Mouse (Mus musculus) hindbrain, embryonic 15.5 days (tissue): ENCODE measurements around the gene Fam104a. TPM values are rescaled to one million over a fixed set of nuclear protein-coding genes. Genes with fewer than 3 reads are reported as not detected.

Experiments used
- ATAC-seq: fragments of 200-750 bp; cut with Nextera tagmentation; 2 replicates; pipeline ENCODE4 v1.8.0; 2017; ENCODE audit warnings: low read depth, moderate number of reproducible peaks, moderate TSS enrichment; ENCODE audit not compliant: low FRiP score
- H3K27ac ChIP-seq: fragments of 300-500 bp; sonication (generic); replicated peaks from 2 replicates; pipeline ENCODE4 v1.5.1; 2015; ENCODE audit warnings: mild to moderate bottlenecking, inconsistent platforms
- H3K27me3 ChIP-seq: fragments of 300-500 bp; sonication (generic); 2 replicates; pipeline ENCODE4 v1.6.1; 2015; ENCODE audit warnings: control low read depth, inconsistent platforms
- H3K36me3 ChIP-seq: fragments of 300-500 bp; sonication (generic); 2 replicates; pipeline ENCODE4 v1.6.1; 2015; ENCODE audit warnings: control low read depth, inconsistent platforms
- H3K4me1 ChIP-seq: fragments of 300-500 bp; sonication (generic); replicated peaks from 2 replicates; pipeline ENCODE4 v1.6.1; 2015; ENCODE audit warnings: control low read depth, inconsistent platforms
- H3K4me2 ChIP-seq: fragments of 300-500 bp; sonication (generic); 2 replicates; pipeline ENCODE4 v1.6.1; 2015; ENCODE audit warnings: moderate library complexity, mild to moderate bottlenecking, inconsistent platforms
- H3K4me3 ChIP-seq: fragments of 300-500 bp; sonication (generic); 2 replicates; pipeline ENCODE4 v1.5.1; 2015; ENCODE audit warnings: mild to moderate bottlenecking, inconsistent platforms
- H3K9ac ChIP-seq: fragments of 300-500 bp; sonication (generic); 2 replicates; pipeline ENCODE4 v1.6.1; 2015; ENCODE audit warnings: inconsistent platforms
- H3K9me3 ChIP-seq: fragments of 300-500 bp; sonication (generic); 2 replicates; pipeline ENCODE4 v1.6.1; 2016; ENCODE audit warnings: control low read depth, inconsistent platforms
- WGBS: fragments of 180-500 bp; shearing (Covaris S2); methylation state at CpG from one replicate; pipeline ENCODE4 v1.1.7; 2015; 5-methylcytosine and 5-hydroxymethylcytosine counted together
- polyA plus RNA-seq: library from polyadenylated mRNA; unstranded; fragments of >200 nt; fragmentation: Nextera tagmentation; extraction: Ambion mirVana; gene quantifications from 2 replicates; pipeline ENCODE4 v1.2.1, GENCODE M21; 2015

The Fam104a gene
- polyA plus RNA-seq, 1 experiment from 2014 or later, result 43.8 TPM

- ATAC-seq, result no peak
- Histone ChIP-seq H3K4me2 (peak overlapping the region; percentile 66; the same call in 1 of the 2 replicates), H3K9me3 (no peaks in the 10 kb centered on the region), H3K36me3 (peaks cover 13% of the 10 kb centered on the region), H3K9ac (no peak overlapping the region), H3K4me1 (peaks cover 35% of the 10 kb centered on the region), H3K4me3 (no peak overlapping the region), H3K27ac (no peak overlapping the region), H3K27me3 (no peaks in the 10 kb centered on the region)
- 4% methylated on average over 15 of the region's 15 CpGs for WGBS
Measured at GRCm38 (mm10) chr11:113648152-113648551, 35.8 kb downstream of the Fam104a start.

DNA sequence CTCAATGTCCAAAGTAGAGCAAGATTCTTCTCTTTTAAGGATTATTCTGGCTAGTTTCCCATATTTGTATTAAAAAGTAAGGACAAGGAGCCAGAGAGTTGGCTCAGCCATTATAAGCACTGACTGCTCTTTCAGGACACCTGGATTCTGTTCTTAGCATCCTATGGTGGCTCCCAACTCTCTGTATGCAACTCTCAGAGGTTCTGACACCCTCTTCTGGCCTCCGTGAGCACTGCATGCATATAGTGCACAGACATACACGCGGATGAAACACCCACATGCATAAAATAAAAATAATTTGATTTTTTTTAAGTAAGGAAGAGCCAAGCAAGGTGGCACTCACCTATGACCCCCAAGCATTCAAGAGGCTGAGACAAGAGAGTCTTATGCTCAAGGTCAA is 38.8 kb downstream of the Fam104a start:
- Histone ChIP-seq H3K27ac (no peak overlapping the region), H3K9ac (no peak overlapping the region), H3K4me1 (peaks cover 16% of the 10 kb centered on the region), H3K9me3 (no peaks in the 10 kb centered on the region), H3K36me3 (no peaks in the 10 kb centered on the region), H3K27me3 (no peaks in the 10 kb centered on the region), H3K4me2 (no peak overlapping the region), H3K4me3 (no peak overlapping the region)
- ATAC-seq, result no peak
- WGBS, result 91% methylated on average over 3 of the region's 3 CpGs

DNA sequence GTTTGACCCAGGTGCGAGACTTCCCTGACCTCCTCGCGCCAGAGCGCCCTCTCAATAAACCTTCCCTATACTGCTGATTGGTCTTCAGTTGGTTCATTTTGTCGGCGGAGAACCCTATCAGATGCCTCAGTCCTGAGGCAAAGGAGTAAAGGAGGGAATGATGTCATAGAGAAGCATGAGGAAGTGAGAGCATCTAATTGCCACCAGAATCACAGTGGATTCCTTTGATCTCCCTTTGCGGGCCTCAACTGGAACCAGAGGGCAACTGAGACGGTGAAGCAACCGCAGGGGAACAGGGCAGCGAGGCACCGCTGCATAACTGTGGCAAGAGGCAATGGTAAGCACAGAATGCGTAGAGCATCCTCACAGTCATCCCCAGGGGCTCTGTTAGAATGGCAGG is 45.3 kb downstream of the Fam104a start:
- ATAC-seq, result no peak
- Histone ChIP-seq H3K4me3 (no peak overlapping the region), H3K36me3 (no peaks in the 10 kb centered on the region), H3K9ac (no peak overlapping the region), H3K27ac (no peak overlapping the region), H3K4me1 (no peaks in the 10 kb centered on the region), H3K27me3 (no peaks in the 10 kb centered on the region), H3K4me2 (no peak overlapping the region), H3K9me3 (no peaks in the 10 kb centered on the region)
- WGBS, result 90% methylated on average over 12 of the region's 12 CpGs

DNA sequence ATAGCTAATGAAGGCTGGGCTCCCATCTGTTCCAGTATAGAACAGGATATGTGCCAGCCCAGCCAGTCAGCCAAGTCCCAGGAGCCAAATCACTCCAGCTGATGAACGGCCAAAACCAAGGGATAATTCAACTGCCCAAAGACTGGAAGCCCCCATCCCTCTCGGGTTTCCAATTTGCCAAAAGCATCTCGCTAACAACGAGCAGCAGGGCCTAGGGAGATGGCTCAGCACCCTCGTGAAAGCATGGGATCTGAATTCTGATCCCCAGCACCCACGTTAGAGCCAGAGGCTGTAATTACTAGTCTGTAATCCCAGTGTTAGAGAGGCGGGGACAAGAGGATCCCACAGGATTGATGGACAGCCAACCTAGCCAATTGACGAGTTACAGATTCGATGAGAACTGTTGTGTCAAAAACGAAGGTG is 49.2 kb downstream of the Fam104a start:
- peak; percentile 19; the same call in 1 of the 2 replicates for ATAC-seq
- H3K4me2 ChIP-seq, result no peak overlapping the region
- H3K27me3 ChIP-seq, result no peaks in the 10 kb centered on the region
- 58% methylated on average over 10 of the region's 10 CpGs for WGBS
- no peaks in the 10 kb centered on the region for H3K36me3 ChIP-seq
- H3K4me1 ChIP-seq, result no peaks in the 10 kb centered on the region
- H3K9me3 ChIP-seq, result no peaks in the 10 kb centered on the region
- no peak overlapping the region for H3K4me3 ChIP-seq
- no peak overlapping the region for H3K9ac ChIP-seq
- H3K27ac ChIP-seq, result no peak overlapping the region

GRCm38 (mm10) chr11:113633398-113633797 is 50.6 kb downstream of the Fam104a start:
- Histone ChIP-seq H3K36me3 (no peaks in the 10 kb centered on the region), H3K4me1 (no peaks in the 10 kb centered on the region), H3K27ac (no peak overlapping the region), H3K9me3 (no peaks in the 10 kb centered on the region), H3K4me2 (no peak overlapping the region), H3K27me3 (no peaks in the 10 kb centered on the region), H3K4me3 (no peak overlapping the region), H3K9ac (no peak overlapping the region)
- ATAC-seq, result no peak
- 93% methylated on average over 5 of the region's 5 CpGs for WGBS

GRCm38 (mm10) chr11:113632303-113632702 is 51.7 kb downstream of the Fam104a start:
- Histone ChIP-seq H3K27ac (no peak overlapping the region), H3K9me3 (no peaks in the 10 kb centered on the region), H3K9ac (no peak overlapping the region), H3K36me3 (no peaks in the 10 kb centered on the region), H3K4me1 (no peaks in the 10 kb centered on the region), H3K4me3 (no peak overlapping the region), H3K4me2 (no peak overlapping the region), H3K27me3 (no peaks in the 10 kb centered on the region)
- WGBS, result 83% methylated on average over 7 of the region's 7 CpGs
- no peak for ATAC-seq

DNA sequence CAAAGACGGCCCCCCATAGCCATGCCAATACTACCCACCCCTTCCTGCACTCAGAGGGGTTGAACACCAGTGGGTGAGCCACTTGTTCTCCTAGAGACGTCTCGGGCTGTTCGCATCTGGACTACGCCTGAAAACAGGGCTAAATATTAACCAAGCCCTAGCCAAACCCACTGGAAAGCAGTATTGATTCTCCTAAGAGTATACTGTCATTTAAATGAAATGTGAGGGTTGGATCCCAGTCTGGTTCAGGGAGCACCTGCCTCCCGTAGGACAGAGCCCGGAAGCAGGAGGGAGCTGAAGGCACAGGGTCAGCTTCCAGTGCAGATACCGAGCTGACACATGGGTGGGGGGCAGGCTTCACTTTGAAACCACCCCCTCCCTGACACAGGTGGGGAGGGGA is 52.1 kb downstream of the Fam104a start:
- no peaks in the 10 kb centered on the region for H3K36me3 ChIP-seq
- no peak overlapping the region for H3K27ac ChIP-seq
- H3K4me1 ChIP-seq, result no peaks in the 10 kb centered on the region
- no peaks in the 10 kb centered on the region for H3K9me3 ChIP-seq
- ATAC-seq, result no peak
- no peak overlapping the region for H3K4me3 ChIP-seq
- H3K4me2 ChIP-seq, result no peak overlapping the region
- no peaks in the 10 kb centered on the region for H3K27me3 ChIP-seq
- WGBS, result 59% methylated on average over 8 of the region's 8 CpGs
- no peak overlapping the region for H3K9ac ChIP-seq

DNA sequence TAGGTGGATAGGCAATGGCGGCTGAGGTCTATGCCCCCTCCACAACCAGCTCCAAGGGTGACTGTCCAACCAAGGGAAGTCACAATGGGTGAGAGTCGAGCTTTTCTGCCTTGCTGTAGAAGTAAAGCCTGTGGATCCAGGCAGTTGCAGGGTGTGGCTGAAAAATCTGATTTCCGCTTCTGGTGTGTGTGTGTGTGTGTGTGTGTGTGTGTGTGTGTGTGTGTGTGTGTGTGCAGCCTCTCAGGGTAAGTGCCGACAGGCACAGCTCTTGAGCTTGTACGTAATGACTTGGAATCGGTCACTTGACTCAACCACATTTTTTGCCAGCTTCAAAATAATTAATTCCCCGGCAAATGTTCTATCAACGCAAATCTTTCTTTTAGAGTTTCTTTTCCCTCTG is 52.7 kb downstream of the Fam104a start:
- no peak overlapping the region for H3K9ac ChIP-seq
- ATAC-seq, result no peak
- no peak overlapping the region for H3K4me2 ChIP-seq
- 74% methylated on average over 8 of the region's 8 CpGs for WGBS
- no peaks in the 10 kb centered on the region for H3K36me3 ChIP-seq
- no peaks in the 10 kb centered on the region for H3K27me3 ChIP-seq
- no peak overlapping the region for H3K27ac ChIP-seq
- H3K4me1 ChIP-seq, result no peaks in the 10 kb centered on the region
- no peak overlapping the region for H3K4me3 ChIP-seq
- H3K9me3 ChIP-seq, result no peaks in the 10 kb centered on the region

DNA sequence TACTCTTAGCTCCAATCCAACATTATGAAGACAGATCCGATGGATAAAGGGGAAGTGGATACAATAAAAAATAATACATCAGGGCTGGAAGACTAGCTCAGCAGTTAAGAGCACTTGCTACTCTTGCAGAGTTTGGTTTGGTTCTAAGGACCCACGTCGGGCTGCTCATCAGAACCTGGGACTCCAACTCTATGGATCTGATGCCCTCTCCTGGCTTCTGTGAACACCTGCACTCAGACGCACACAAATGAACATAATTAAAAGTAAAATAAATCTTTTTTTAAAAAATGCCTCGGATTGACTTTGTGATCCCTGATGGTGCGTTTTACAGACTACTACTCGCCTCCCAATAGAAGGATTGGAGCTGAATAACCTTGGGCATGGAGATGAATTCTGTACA is 53.3 kb downstream of the Fam104a start:
- no peak overlapping the region for H3K4me3 ChIP-seq
- H3K4me2 ChIP-seq, result no peak overlapping the region
- no peaks in the 10 kb centered on the region for H3K4me1 ChIP-seq
- H3K9ac ChIP-seq, result no peak overlapping the region
- ATAC-seq, result no peak
- no peaks in the 10 kb centered on the region for H3K36me3 ChIP-seq
- no peak overlapping the region for H3K27ac ChIP-seq
- WGBS, result 64% methylated on average over 7 of the region's 7 CpGs
- no peaks in the 10 kb centered on the region for H3K27me3 ChIP-seq
- H3K9me3 ChIP-seq, result no peaks in the 10 kb centered on the region

- Histone ChIP-seq H3K9me3 (no peaks in the 10 kb centered on the region), H3K27ac (no peak overlapping the region), H3K4me2 (no peak overlapping the region), H3K9ac (no peak overlapping the region), H3K4me3 (no peak overlapping the region), H3K4me1 (no peaks in the 10 kb centered on the region), H3K36me3 (peaks cover 7% of the 10 kb centered on the region; the same call in 1 of the 2 replicates), H3K27me3 (no peaks in the 10 kb centered on the region)
- ATAC-seq, result no peak
- WGBS, result 50% methylated on average over 4 of the region's 4 CpGs
Measured at GRCm38 (mm10) chr11:113627785-113628184, 56.2 kb downstream of the Fam104a start.

GRCm38 (mm10) chr11:113625437-113625836 is 58.5 kb downstream of the Fam104a start:
- Histone ChIP-seq H3K4me3 (no peak overlapping the region), H3K27me3 (no peaks in the 10 kb centered on the region), H3K4me2 (no peak overlapping the region), H3K9ac (no peak overlapping the region), H3K4me1 (peaks cover 7% of the 10 kb centered on the region), H3K9me3 (no peaks in the 10 kb centered on the region), H3K27ac (no peak overlapping the region), H3K36me3 (peaks cover 7% of the 10 kb centered on the region; the same call in 1 of the 2 replicates)
- ATAC-seq, result no peak
- WGBS, result 94% methylated on average over 18 of the region's 18 CpGs

DNA sequence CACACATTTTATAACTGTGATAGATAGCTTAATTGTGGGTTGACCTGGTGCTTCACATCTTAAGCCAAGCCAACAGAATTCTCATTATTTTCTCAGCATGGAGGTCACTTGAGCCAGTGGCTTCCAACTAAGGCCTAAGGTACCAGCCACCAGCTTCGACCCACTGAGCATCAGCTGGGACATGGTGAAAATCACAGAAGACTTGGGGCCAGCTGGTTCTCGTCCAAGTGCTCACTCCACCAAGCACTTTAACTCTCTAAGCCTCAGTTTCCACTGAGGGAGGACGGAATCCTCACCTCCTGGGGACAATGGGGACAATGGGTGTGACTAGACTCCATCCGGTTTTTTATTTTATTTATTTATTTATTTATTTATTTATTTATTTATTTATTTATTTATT is 61.9 kb downstream of the Fam104a start:
- Histone ChIP-seq H3K27me3 (no peaks in the 10 kb centered on the region), H3K4me2 (no peak overlapping the region), H3K27ac (no peak overlapping the region), H3K9ac (no peak overlapping the region), H3K36me3 (peaks cover 7% of the 10 kb centered on the region; the same call in 1 of the 2 replicates), H3K4me1 (peaks cover 31% of the 10 kb centered on the region), H3K4me3 (no peak overlapping the region), H3K9me3 (no peaks in the 10 kb centered on the region)
- WGBS, result 80% methylated on average over 4 of the region's 4 CpGs
- ATAC-seq, result no peak

- Histone ChIP-seq H3K4me1 (peaks cover 31% of the 10 kb centered on the region), H3K9ac (no peak overlapping the region), H3K27me3 (no peaks in the 10 kb centered on the region), H3K9me3 (no peaks in the 10 kb centered on the region), H3K27ac (no peak overlapping the region), H3K4me2 (peak overlapping the region; percentile 98), H3K36me3 (peaks cover 7% of the 10 kb centered on the region; the same call in 1 of the 2 replicates), H3K4me3 (peak overlapping the region; percentile 58)
- no peak for ATAC-seq
- 47% methylated on average over 2 of the region's 2 CpGs for WGBS
Measured at GRCm38 (mm10) chr11:113621001-113621400, 63.0 kb downstream of the Fam104a start.
